24 mouse cellular contexts compared by ENCODE assay signal in genomic region chr6:13859877-13860585, GRCm38 (mm10). TPM values are rescaled to one million over a fixed set of nuclear protein-coding genes. Genes with fewer than 3 reads are reported as not detected.
A peak's percentile ranks its signal among the peaks of the same experiment; 100 is the strongest.
DNase-seq lines count a peak whose midpoint lies in the region; ATAC-seq and TF ChIP-seq lines count a peak whose summit lies in the region.
"Had no signal": no experiment of that assay in that cellular context is flagged by ENCODE, and none has a peak within 500 bp of the region (broad histone marks: within the 10 kb centered on the region; RNA-seq: fewer than 3 reads in every experiment).

No protein-coding gene starts in this region.

- peaks cover 6% of the 10 kb centered on the region; the same call in 1 of the 2 replicates for H3K4me1 ChIP-seq in heart, embryonic 15.5 days (replicated peaks)
- peaks cover 11% of the 10 kb centered on the region for H3K4me1 ChIP-seq in bone marrow macrophage, adult 2 months (ENCODE audit: control insufficient read depth, insufficient read depth, low read length)
- H3K4me1 ChIP-seq in hindbrain, embryonic 13.5 days (replicated peaks), result no peaks in the 10 kb centered on the region
- H3K4me1 ChIP-seq in limb, embryonic 10.5 days, result no peaks in the 10 kb centered on the region
- H3K4me1 ChIP-seq: embryonic facial prominence, embryonic 15.5 days; hindbrain, embryonic 15.5 days; intestine, embryonic 15.5 days; limb, embryonic 13.5 days; liver, embryonic 12.5 days; megakaryocyte, embryonic 14.5 days; midbrain, embryonic 13.5 days had no signal

- H3K4me2 ChIP-seq in heart, embryonic 15.5 days, result no peak overlapping the region
- no peak overlapping the region for H3K4me2 ChIP-seq in hindbrain, embryonic 13.5 days
- H3K4me2 ChIP-seq: embryonic facial prominence, embryonic 15.5 days; hindbrain, embryonic 15.5 days; intestine, embryonic 15.5 days; limb, embryonic 13.5 days; liver, embryonic 12.5 days; midbrain, embryonic 13.5 days had no signal

- WGBS in heart, embryonic 15.5 days, result 43% methylated on average over 6 of the region's 6 CpGs
- 92% methylated on average over 6 of the region's 6 CpGs for whole genome bisulfite sequencing in hindbrain, embryonic 13.5 days
- 86% methylated on average over 6 of the region's 6 CpGs for WGBS in limb, embryonic 10.5 days

- H3K9ac ChIP-seq in heart, embryonic 15.5 days, result no peak overlapping the region
- H3K9ac ChIP-seq in hindbrain, embryonic 13.5 days, result no peak overlapping the region
- H3K9ac ChIP-seq: embryonic facial prominence, embryonic 15.5 days; hindbrain, embryonic 15.5 days; intestine, embryonic 15.5 days; limb, embryonic 13.5 days; liver, embryonic 12.5 days; midbrain, embryonic 13.5 days had no signal

- 0 out of 2 replicates have a peak, but pooled peaks have one; percentile 47 for ATAC-seq in heart, embryonic 15.5 days (replicated peaks; ENCODE audit: insufficient number of reproducible peaks, insufficient read depth, low FRiP score, low read depth)
- peak; percentile 86 for ATAC-seq in megakaryocyte progenitor cell, adult 5-6 weeks (replicated peaks; ENCODE audit: poor library complexity)
- no peak for ATAC-seq in hindbrain, embryonic 13.5 days (ENCODE audit: low FRiP score)
- ATAC-seq: activated CD4-positive, CD25-positive, alpha-beta regulatory T cell, adult 4 months; forebrain, embryonic 14.5 days; intestine, embryonic 15.5 days; liver, embryonic 12.5 days; midbrain, embryonic 13.5 days had no signal

- no peak overlapping the region for H3K4me3 ChIP-seq in heart, embryonic 15.5 days
- no peak overlapping the region for H3K4me3 ChIP-seq in bone marrow macrophage, adult 2 months (ENCODE audit: insufficient read depth, low read length)
- H3K4me3 ChIP-seq in hindbrain, embryonic 13.5 days, result no peak overlapping the region
- no peak overlapping the region for H3K4me3 ChIP-seq in limb, embryonic 10.5 days
- H3K4me3 ChIP-seq: embryonic facial prominence, embryonic 15.5 days; hindbrain, embryonic 15.5 days; intestine, embryonic 15.5 days; layer of hippocampus, adult 2 months; limb, embryonic 13.5 days; liver, embryonic 12.5 days; megakaryocyte, embryonic 14.5 days; midbrain, embryonic 13.5 days had no signal

- no peaks in the 10 kb centered on the region for H3K36me3 ChIP-seq in heart, embryonic 15.5 days
- H3K36me3 ChIP-seq in hindbrain, embryonic 13.5 days, result no peaks in the 10 kb centered on the region
- H3K36me3 ChIP-seq in limb, embryonic 10.5 days, result no peaks in the 10 kb centered on the region
- H3K36me3 ChIP-seq: embryonic facial prominence, embryonic 15.5 days; G1E; hindbrain, embryonic 15.5 days; intestine, embryonic 15.5 days; limb, embryonic 13.5 days; liver, embryonic 12.5 days; midbrain, embryonic 13.5 days had no signal

- TF ChIP-seq POLR2A in bone marrow macrophage, adult 2 months (IDR thresholded peaks at IDR 0.05; ENCODE audit: borderline replicate concordance, low read depth, low read length), result no peak

- H3K27ac ChIP-seq in heart, embryonic 15.5 days, result no peak overlapping the region
- peak overlapping the region; percentile 25 for H3K27ac ChIP-seq in bone marrow macrophage, adult 2 months (ENCODE audit: insufficient read depth, low read depth, low read length)
- H3K27ac ChIP-seq in hindbrain, embryonic 13.5 days, result no peak overlapping the region
- H3K27ac ChIP-seq in limb, embryonic 10.5 days, result no peak overlapping the region
- H3K27ac ChIP-seq: embryonic facial prominence, embryonic 15.5 days; hindbrain, embryonic 15.5 days; intestine, embryonic 15.5 days; layer of hippocampus, adult 2 months; limb, embryonic 13.5 days; liver, embryonic 12.5 days; midbrain, embryonic 13.5 days had no signal

- H3K27me3 ChIP-seq in heart, embryonic 15.5 days, result no peaks in the 10 kb centered on the region
- H3K27me3 ChIP-seq in hindbrain, embryonic 13.5 days, result no peaks in the 10 kb centered on the region
- no peaks in the 10 kb centered on the region for H3K27me3 ChIP-seq in limb, embryonic 10.5 days (ENCODE audit: low read depth, poor library complexity, severe bottlenecking)
- H3K27me3 ChIP-seq: embryonic facial prominence, embryonic 15.5 days; hindbrain, embryonic 15.5 days; intestine, embryonic 15.5 days; limb, embryonic 13.5 days; liver, embryonic 12.5 days; megakaryocyte, embryonic 14.5 days; midbrain, embryonic 13.5 days had no signal

- peak; percentile 8 for DNase-seq in adrenal gland, postnatal 10 days
- no peak for DNase-seq in adrenal gland, postnatal 14 days
- no peak for DNase-seq in heart, adult 9 months (ENCODE audit: low spot score in 2 of 2)
- DNase-seq in limb, embryonic 10.5 days (ENCODE audit: low spot score), result no peak
- DNase-seq: adrenal gland, adult 8-10 months; cerebellum, adult 8-10 months; lung, adult 18-20 months; lung, postnatal 10 days had no signal

- no peak for TF ChIP-seq CTCF in bone marrow macrophage, adult 2 months (IDR thresholded peaks at IDR 0.05; ENCODE audit: low read depth, low read length)

- no peaks in the 10 kb centered on the region for H3K9me3 ChIP-seq in heart, embryonic 15.5 days (replicated peaks)
- no peaks in the 10 kb centered on the region for H3K9me3 ChIP-seq in hindbrain, embryonic 13.5 days
- H3K9me3 ChIP-seq in limb, embryonic 10.5 days (replicated peaks), result no peaks in the 10 kb centered on the region
- H3K9me3 ChIP-seq: embryonic facial prominence, embryonic 15.5 days; G1E; hindbrain, embryonic 15.5 days; intestine, embryonic 15.5 days; limb, embryonic 13.5 days; liver, embryonic 12.5 days; megakaryocyte, embryonic 14.5 days; midbrain, embryonic 13.5 days had no signal

RNA-seq across cellular contexts. Expression of gene 2610001J05Rik, which starts 11.3 kb away (rescaled TPM):
- total RNA-seq in adrenal gland, postnatal 10 days (2021), result 10 to 100 TPM; 38.2 to 45.3 TPM
- 38.8 and 41.9 TPM in 2 replicates for total RNA-seq in adrenal gland, postnatal 14 days (2021)
- polyA plus RNA-seq in heart, embryonic 15.5 days (2015; fragmentation: Nextera tagmentation; extraction: Ambion mirVana), result 110 and 118 TPM in 2 replicates
- 152 and 158 TPM in 2 replicates for polyA plus RNA-seq in bone marrow macrophage, adult 2 months (2012; ENCODE audit: insufficient read depth, insufficient read length, missing spikeins)
- 38.0 and 50.1 TPM in 2 replicates for total RNA-seq in megakaryocyte progenitor cell, adult 5-6 weeks (2015)
- total RNA-seq in megakaryocyte progenitor cell, adult 5-6 weeks (2017), result 51.7 and 58.2 TPM in 2 replicates
- polyA plus RNA-seq in hindbrain, embryonic 13.5 days (2015; fragmentation: Nextera tagmentation; extraction: Ambion mirVana), result 85.0 and 86.3 TPM in 2 replicates
- 79.6 and 87.5 TPM in 2 replicates for polyA plus RNA-seq in limb, embryonic 10.5 days (2016; fragmentation: Nextera tagmentation; extraction: Ambion mirVana)

RNA-seq across cellular contexts. Expression of gene Gpr85, which starts 20.3 kb away (rescaled TPM):
- 1 to 10 TPM; 1.2 to 2.2 TPM for total RNA-seq in adrenal gland, postnatal 10 days (2021)
- total RNA-seq in adrenal gland, postnatal 14 days (2021), result 0.67 and 1.5 TPM in 2 replicates
- 3.1 and 3.9 TPM in 2 replicates for polyA plus RNA-seq in heart, embryonic 15.5 days (2015; fragmentation: Nextera tagmentation; extraction: Ambion mirVana)
- 6.7 and 9.7 TPM in 2 replicates for polyA plus RNA-seq in bone marrow macrophage, adult 2 months (2012; ENCODE audit: insufficient read depth, insufficient read length, missing spikeins)
- total RNA-seq in megakaryocyte progenitor cell, adult 5-6 weeks (2015), result 0.44 and 1.2 TPM in 2 replicates
- total RNA-seq in megakaryocyte progenitor cell, adult 5-6 weeks (2017), result 0.41 and 0.54 TPM in 2 replicates
- polyA plus RNA-seq in hindbrain, embryonic 13.5 days (2015; fragmentation: Nextera tagmentation; extraction: Ambion mirVana), result 83.3 and 84.2 TPM in 2 replicates
- 1.6 and 2.4 TPM in 2 replicates for polyA plus RNA-seq in limb, embryonic 10.5 days (2016; fragmentation: Nextera tagmentation; extraction: Ambion mirVana)
- total RNA-seq: monocyte, adult 5-6 weeks had no signal
- polyA plus RNA-seq: activated CD4-positive, CD25-positive, alpha-beta regulatory T cell, adult 4 months; G1E had no signal
